Mouse (Mus musculus): ENCODE measurements around the gene Ugp2. TPM values are rescaled to one million over a fixed set of nuclear protein-coding genes. Genes with fewer than 3 reads are reported as not detected.

The Ugp2 gene
- polyA plus RNA-seq, 1 experiment from 2014 or later: 42.9 TPM

DNA sequence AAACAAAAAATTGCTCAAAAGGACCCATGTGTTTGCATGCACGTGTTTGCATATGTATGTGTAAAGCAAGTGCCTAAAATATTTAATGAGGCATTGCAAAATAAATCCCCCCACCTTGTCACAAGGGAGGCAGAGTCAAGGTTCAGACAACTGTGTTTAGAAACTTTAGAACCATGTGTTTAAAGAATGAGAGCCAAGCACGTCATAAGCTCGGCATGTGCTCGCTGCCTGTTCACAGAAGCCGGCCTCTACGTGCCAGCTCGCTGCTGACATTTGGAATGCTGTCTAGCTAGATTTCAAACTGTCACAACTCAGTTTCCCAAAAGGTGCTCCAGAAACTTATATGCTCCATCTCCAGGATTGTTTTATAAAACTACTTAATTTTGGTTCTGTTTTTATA is 27.5 kb upstream of the Ugp2 start:
- peak; percentile 33 for DNase-seq (ENCODE audit: low spot score)
- 62% methylated on average over 7 of the region's 7 CpGs for WGBS

GRCm38 (mm10) chr11:21386790-21387189 is 15.8 kb upstream of the Ugp2 start:
- H3K9me3 ChIP-seq (replicated peaks; ENCODE audit: control insufficient read depth, low read length): no peaks in the 10 kb centered on the region
- no peak for ATAC-seq
- DNase-seq (ENCODE audit: low spot score): no peak
- no peak overlapping the region for H3K4me3 ChIP-seq (ENCODE audit: low read depth, low read length)
- no peak overlapping the region for H3K4me2 ChIP-seq (ENCODE audit: low read length)
- no peaks in the 10 kb centered on the region for H3K36me3 ChIP-seq (ENCODE audit: control insufficient read depth, insufficient read depth, low read length)
- WGBS: 82% methylated on average over 4 of the region's 4 CpGs
- no peak overlapping the region for H3K9ac ChIP-seq (ENCODE audit: low read length)
- no peak overlapping the region for H3K27ac ChIP-seq (ENCODE audit: low read depth, low read length)
- no peaks in the 10 kb centered on the region for H3K27me3 ChIP-seq (replicated peaks; ENCODE audit: control insufficient read depth, insufficient read depth, low read length)
- H3K4me1 ChIP-seq (ENCODE audit: control insufficient read depth, insufficient read depth, low read length): no peaks in the 10 kb centered on the region

More for the DNA sequence above, 27.5 kb upstream of the Ugp2 start:
- no peaks in the 10 kb centered on the region for H3K27me3 ChIP-seq (replicated peaks; ENCODE audit: control insufficient read depth, insufficient read depth, low read length)
- no peaks in the 10 kb centered on the region for H3K36me3 ChIP-seq (ENCODE audit: control insufficient read depth, insufficient read depth, low read length)
- no peak overlapping the region for H3K9ac ChIP-seq (ENCODE audit: low read length)
- no peaks in the 10 kb centered on the region for H3K4me1 ChIP-seq (ENCODE audit: control insufficient read depth, insufficient read depth, low read length)
- H3K27ac ChIP-seq (ENCODE audit: low read depth, low read length): no peak overlapping the region
- ATAC-seq: 0 out of 2 replicates have a peak, but pooled peaks have one; percentile 42
- no peak overlapping the region for H3K4me3 ChIP-seq (ENCODE audit: low read depth, low read length)
- no peak overlapping the region for H3K4me2 ChIP-seq (ENCODE audit: low read length)
- no peaks in the 10 kb centered on the region for H3K9me3 ChIP-seq (replicated peaks; ENCODE audit: control insufficient read depth, low read length)

DNA sequence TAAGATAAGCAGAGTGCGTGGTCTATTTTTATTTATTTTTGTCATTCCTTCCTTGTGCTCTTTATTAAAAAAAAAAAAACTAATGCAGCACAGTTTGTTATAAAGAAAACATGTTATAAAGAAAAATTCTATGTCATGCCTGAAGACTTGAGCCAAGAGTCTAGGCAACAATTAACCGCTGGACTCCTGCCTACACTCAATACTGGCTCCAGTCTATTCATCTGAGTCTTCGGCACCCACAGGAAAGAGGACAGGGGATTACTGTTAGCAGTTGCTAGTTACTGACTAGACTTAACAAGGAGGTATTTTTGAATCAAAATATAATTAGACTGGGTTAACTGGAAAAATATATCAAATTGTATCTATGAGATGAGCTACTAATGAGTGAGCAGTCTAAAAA is 3.1 kb upstream of the Ugp2 start:
- H3K4me2 ChIP-seq (ENCODE audit: low read length): no peak overlapping the region
- H3K27ac ChIP-seq (ENCODE audit: low read depth, low read length): no peak overlapping the region
- 73% methylated on average over 3 of the region's 3 CpGs for WGBS
- ATAC-seq (no peak), DNase-seq (ENCODE audit: low spot score) (peak; percentile 48)
- no peak overlapping the region for H3K4me3 ChIP-seq (ENCODE audit: low read depth, low read length)
- no peaks in the 10 kb centered on the region for H3K36me3 ChIP-seq (ENCODE audit: control insufficient read depth, insufficient read depth, low read length)
- peaks cover 10% of the 10 kb centered on the region for H3K4me1 ChIP-seq (ENCODE audit: control insufficient read depth, insufficient read depth, low read length)
- H3K27me3 ChIP-seq (replicated peaks; ENCODE audit: control insufficient read depth, insufficient read depth, low read length): no peaks in the 10 kb centered on the region
- no peaks in the 10 kb centered on the region for H3K9me3 ChIP-seq (replicated peaks; ENCODE audit: control insufficient read depth, low read length)
- H3K9ac ChIP-seq (ENCODE audit: low read length): no peak overlapping the region

- DNase-seq (ENCODE audit: low spot score) (peak; percentile 85), ATAC-seq (peak; percentile 90)
- H3K4me3 ChIP-seq (ENCODE audit: low read depth, low read length): peak overlapping the region; percentile 81
- H3K36me3 ChIP-seq (ENCODE audit: control insufficient read depth, insufficient read depth, low read length): no peaks in the 10 kb centered on the region
- no peaks in the 10 kb centered on the region for H3K9me3 ChIP-seq (replicated peaks; ENCODE audit: control insufficient read depth, low read length)
- H3K4me2 ChIP-seq (ENCODE audit: low read length): peak overlapping the region; percentile 71
- H3K27me3 ChIP-seq (replicated peaks; ENCODE audit: control insufficient read depth, insufficient read depth, low read length): no peaks in the 10 kb centered on the region
- H3K27ac ChIP-seq (ENCODE audit: low read depth, low read length): peak overlapping the region; percentile 61; the same call in 1 of the 2 replicates
- peaks cover 14% of the 10 kb centered on the region for H3K4me1 ChIP-seq (ENCODE audit: control insufficient read depth, insufficient read depth, low read length)
- WGBS: under 1% methylated on average over 64 of the region's 69 CpGs
- H3K9ac ChIP-seq (ENCODE audit: low read length): peak overlapping the region; percentile 86
These were observed 441 bp downstream of the Ugp2 start for GRCm38 (mm10) chr11:21370399-21371121.

- H3K9ac ChIP-seq (ENCODE audit: low read length): peak overlapping the region; percentile 86; the same call in 1 of the 2 replicates
- peak overlapping the region; percentile 71 for H3K4me2 ChIP-seq (ENCODE audit: low read length)
- H3K36me3 ChIP-seq (ENCODE audit: control insufficient read depth, insufficient read depth, low read length): no peaks in the 10 kb centered on the region
- no peak overlapping the region for H3K27ac ChIP-seq (ENCODE audit: low read depth, low read length)
- peak overlapping the region; percentile 81 for H3K4me3 ChIP-seq (ENCODE audit: low read depth, low read length)
- peaks cover 14% of the 10 kb centered on the region for H3K4me1 ChIP-seq (ENCODE audit: control insufficient read depth, insufficient read depth, low read length)
- 31% methylated on average over 9 of the region's 9 CpGs for WGBS
- no peak for ATAC-seq
- no peaks in the 10 kb centered on the region for H3K27me3 ChIP-seq (replicated peaks; ENCODE audit: control insufficient read depth, insufficient read depth, low read length)
- no peaks in the 10 kb centered on the region for H3K9me3 ChIP-seq (replicated peaks; ENCODE audit: control insufficient read depth, low read length)
- no peak for DNase-seq (ENCODE audit: low spot score)
These were observed 1.6 kb downstream of the Ugp2 start for GRCm38 (mm10) chr11:21369248-21370016.

GRCm38 (mm10) chr11:21368466-21368865 is 2.5 kb downstream of the Ugp2 start:
- no peak for ATAC-seq
- Histone ChIP-seq H3K4me3 (ENCODE audit: low read depth, low read length) (no peak overlapping the region), H3K27me3 (replicated peaks; ENCODE audit: control insufficient read depth, insufficient read depth, low read length) (no peaks in the 10 kb centered on the region), H3K9ac (ENCODE audit: low read length) (no peak overlapping the region), H3K4me1 (ENCODE audit: control insufficient read depth, insufficient read depth, low read length) (peaks cover 14% of the 10 kb centered on the region), H3K4me2 (ENCODE audit: low read length) (peak overlapping the region; percentile 71; the same call in 1 of the 2 replicates), H3K9me3 (replicated peaks; ENCODE audit: control insufficient read depth, low read length) (no peaks in the 10 kb centered on the region), H3K27ac (ENCODE audit: low read depth, low read length) (no peak overlapping the region), H3K36me3 (ENCODE audit: control insufficient read depth, insufficient read depth, low read length) (no peaks in the 10 kb centered on the region)
- no peak for DNase-seq (ENCODE audit: low spot score)
- 57% methylated on average over 7 of the region's 7 CpGs for WGBS

GRCm38 (mm10) chr11:21363144-21363940 is 7.7 kb downstream of the Ugp2 start:
- DNase-seq (ENCODE audit: low spot score): no peak
- WGBS: 82% methylated on average over 4 of the region's 4 CpGs
- Histone ChIP-seq H3K4me3 (ENCODE audit: low read depth, low read length) (no peak overlapping the region), H3K4me1 (ENCODE audit: control insufficient read depth, insufficient read depth, low read length) (no peaks in the 10 kb centered on the region), H3K36me3 (ENCODE audit: control insufficient read depth, insufficient read depth, low read length) (no peaks in the 10 kb centered on the region), H3K4me2 (ENCODE audit: low read length) (no peak overlapping the region), H3K9ac (ENCODE audit: low read length) (no peak overlapping the region), H3K9me3 (replicated peaks; ENCODE audit: control insufficient read depth, low read length) (no peaks in the 10 kb centered on the region), H3K27me3 (replicated peaks; ENCODE audit: control insufficient read depth, insufficient read depth, low read length) (no peaks in the 10 kb centered on the region), H3K27ac (ENCODE audit: low read depth, low read length) (no peak overlapping the region)
- no peak for ATAC-seq

DNA sequence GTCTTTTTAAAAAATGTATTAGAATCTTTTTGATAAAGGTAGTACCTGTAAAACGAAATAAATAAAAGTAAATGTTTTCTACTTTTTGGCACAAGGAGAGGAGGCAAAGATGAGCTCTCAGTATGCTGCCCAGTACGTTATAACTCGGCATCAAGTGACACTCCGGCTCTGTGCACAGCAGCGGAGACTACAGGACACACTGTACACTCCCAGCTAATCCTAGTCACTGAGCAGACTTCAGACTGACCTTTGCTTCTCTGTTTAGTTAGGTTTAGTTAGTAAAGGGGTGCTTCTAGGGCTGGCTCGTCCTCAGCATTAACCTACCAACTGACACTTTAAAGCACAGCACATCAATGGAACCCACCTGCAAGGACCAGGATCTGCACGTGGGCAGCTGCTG is 19.7 kb downstream of the Ugp2 start:
- 90% methylated on average over 7 of the region's 7 CpGs for WGBS
- H3K9ac ChIP-seq (ENCODE audit: low read length): no peak overlapping the region
- ATAC-seq: no peak

More for the DNA sequence above, 19.7 kb downstream of the Ugp2 start:
- no peaks in the 10 kb centered on the region for H3K9me3 ChIP-seq (replicated peaks; ENCODE audit: control insufficient read depth, low read length)
- H3K4me3 ChIP-seq (ENCODE audit: low read depth, low read length): no peak overlapping the region
- no peak overlapping the region for H3K4me2 ChIP-seq (ENCODE audit: low read length)
- no peak overlapping the region for H3K27ac ChIP-seq (ENCODE audit: low read depth, low read length)
- H3K27me3 ChIP-seq (replicated peaks; ENCODE audit: control insufficient read depth, insufficient read depth, low read length): no peaks in the 10 kb centered on the region
- H3K36me3 ChIP-seq (ENCODE audit: control insufficient read depth, insufficient read depth, low read length): peaks cover 15% of the 10 kb centered on the region; the same call in 1 of the 2 replicates
- no peak for DNase-seq (ENCODE audit: low spot score)
- H3K4me1 ChIP-seq (ENCODE audit: control insufficient read depth, insufficient read depth, low read length): no peaks in the 10 kb centered on the region

All from forebrain, embryonic 14.5 days (tissue).